Mouse (Mus musculus): Measurements from ENCODE around the gene Gm5478.

GRCm38 (mm10) chr15:101675978-101676377 is 28.8 kb upstream of the Gm5478 start:
- TF ChIP-seq CTCF (IDR thresholded peaks at IDR 0.05; ENCODE audit: low read depth) (no peak), EP300 (IDR thresholded peaks at IDR 0.05; ENCODE audit: low read depth) (no peak)

Measured in liver, embryonic 14.5 days (tissue).